Mouse (Mus musculus) lung, adult 10 weeks (tissue): ENCODE results near the gene Erlec1. TPM values are rescaled to one million over a fixed set of nuclear protein-coding genes. Genes with fewer than 3 reads are reported as not detected.

Source experiments
- polyA plus RNA-seq: library from polyadenylated mRNA; stranded (reverse); fragments of 350-450 nt; fragmentation: Illumina TruSeq; extraction: RNeasy Lipid Tissue Mini Kit (QIAGEN cat#74804); gene quantifications from one replicate; pipeline ENCODE4 v1.2.3, GENCODE M21; 2014; ENCODE audit warnings: low read depth, low replicate concordance; ENCODE audit not compliant: insufficient read depth

Gene Erlec1
- polyA plus RNA-seq: 27.1 TPM

GRCm38 (mm10) chr11:30954279-30954725 is at the start of gene Erlec1:
Gene Erlec1, minus strand, starts transcription at chr11:30954335.

GRCm38 (mm10) chr11:30985877-30986624 is 31.9 kb upstream of the Erlec1 start, which contains the start of gene Chac2:
Gene Chac2, minus strand, starts transcription at chr11:30986350.

GRCm38 (mm10) chr11:30885171-30885871 is 68.8 kb downstream of the Erlec1 start, which contains the start of the genes Gpr75 and Asb3:
Gene Gpr75, plus strand, starts transcription at chr11:30885358.
Gene Asb3, plus strand, starts transcription at chr11:30885416.

Other genes starting within 250 kb of the Erlec1 start
- gene Psme4, start 182.6 kb downstream of the Erlec1 start, polyA plus RNA-seq: 14.8 TPM
- not detected for gene Gpr75, start 69.0 kb downstream of the Erlec1 start, polyA plus RNA-seq
- 7.2 TPM for gene Asb3, start 68.9 kb downstream of the Erlec1 start, polyA plus RNA-seq
- gene Chac2, start 32.0 kb upstream of the Erlec1 start, polyA plus RNA-seq: 6.5 TPM
- gene Gm17332, start 228.1 kb upstream of the Erlec1 start, polyA plus RNA-seq: not detected